Mouse (Mus musculus) forebrain, embryonic 16.5 days (tissue): ENCODE results near the gene Gm20388. TPM values are rescaled to one million over a fixed set of nuclear protein-coding genes. Genes with fewer than 3 reads are reported as not detected.
A peak's percentile ranks its signal among the peaks of the same experiment; 100 is the strongest.

Experiments
- ATAC-seq: fragments of 200-750 bp; cut with Nextera tagmentation; 2 replicates; pipeline ENCODE4 v1.8.0; 2017; ENCODE audit warnings: mild to moderate bottlenecking, moderate library complexity
- H3K27ac ChIP-seq: fragments of 300-500 bp; sonication (generic); 2 replicates; pipeline ENCODE4 v1.5.1; 2014; ENCODE audit warnings: low read length, control low read depth
- H3K27me3 ChIP-seq: fragments of 300-500 bp; sonication (generic); replicated peaks from 2 replicates; pipeline ENCODE4 v1.6.1; 2014; ENCODE audit warnings: low read length; ENCODE audit not compliant: control insufficient read depth, insufficient read depth
- H3K36me3 ChIP-seq: fragments of 300-500 bp; sonication (generic); 2 replicates; pipeline ENCODE4 v1.6.1; 2014; ENCODE audit not compliant: control insufficient read depth, insufficient read depth
- H3K4me1 ChIP-seq: fragments of 300-500 bp; sonication (generic); replicated peaks from 2 replicates; pipeline ENCODE4 v1.6.1; 2014; ENCODE audit warnings: low read length; ENCODE audit not compliant: control insufficient read depth, insufficient read depth
- H3K4me2 ChIP-seq: fragments of 300-500 bp; sonication (generic); 2 replicates; pipeline ENCODE4 v1.6.1; 2014; ENCODE audit warnings: mild to moderate bottlenecking, low read length, control low read depth
- H3K4me3 ChIP-seq: fragments of 300-500 bp; sonication (generic); replicated peaks from 2 replicates; pipeline ENCODE4 v1.5.1; 2014; ENCODE audit warnings: mild to moderate bottlenecking, low read length, control low read depth
- H3K9ac ChIP-seq: fragments of 300-500 bp; sonication (generic); replicated peaks from 2 replicates; pipeline ENCODE4 v1.6.1; 2014; ENCODE audit warnings: low read depth, low read length, control low read depth
- H3K9me3 ChIP-seq: fragments of 300-500 bp; sonication (generic); 2 replicates; pipeline ENCODE4 v1.6.1; 2016; ENCODE audit warnings: low read length; ENCODE audit not compliant: control insufficient read depth
- WGBS: fragments of 180-500 bp; shearing (Covaris S2); extraction: QIAGEN DNeasy Blood & Tissue Kit; methylation state at CpG from one replicate; pipeline ENCODE4 v1.1.7; 2014; 5-methylcytosine and 5-hydroxymethylcytosine counted together
- polyA plus RNA-seq: library from polyadenylated mRNA; unstranded; fragments of >200 nt; fragmentation: Nextera tagmentation; extraction: Ambion mirVana; gene quantifications from 2 replicates; pipeline ENCODE4 v1.2.1, GENCODE M21; 2015

Gm20388 gene
- polyA plus RNA-seq, 1 experiment from 2014 or later, result 4.7 TPM

DNA sequence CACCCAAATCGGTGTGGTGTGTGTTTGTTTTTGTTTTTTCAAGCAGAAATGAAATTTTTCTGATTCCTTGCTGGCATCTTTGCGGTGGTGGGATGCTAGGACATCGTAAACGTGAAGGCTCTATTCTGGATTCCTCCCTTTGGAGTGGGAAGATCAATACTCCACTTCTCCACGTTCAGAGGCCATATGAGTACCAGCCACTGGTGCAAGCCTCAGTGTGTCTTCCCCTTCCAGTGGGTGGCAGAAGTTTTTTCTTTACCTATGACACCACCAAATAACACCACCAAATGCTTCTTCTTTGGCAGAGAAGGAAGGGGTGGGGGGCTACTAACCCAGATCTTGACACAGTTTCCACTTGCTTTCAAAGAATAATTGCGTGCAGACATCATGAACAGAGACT is 1215.5 kb downstream of the Gm20388 start:
- Histone ChIP-seq H3K9me3 (0 out of 2 replicates have a peak, but pooled peaks cover 2% of the 10 kb centered on the region), H3K4me2 (no peak overlapping the region), H3K4me3 (no peak overlapping the region), H3K27me3 (peaks cover 87% of the 10 kb centered on the region), H3K36me3 (no peaks in the 10 kb centered on the region), H3K4me1 (peaks cover 21% of the 10 kb centered on the region), H3K9ac (no peak overlapping the region), H3K27ac (no peak overlapping the region)
- ATAC-seq, result no peak
- 4% methylated on average over 6 of the region's 6 CpGs for WGBS

DNA sequence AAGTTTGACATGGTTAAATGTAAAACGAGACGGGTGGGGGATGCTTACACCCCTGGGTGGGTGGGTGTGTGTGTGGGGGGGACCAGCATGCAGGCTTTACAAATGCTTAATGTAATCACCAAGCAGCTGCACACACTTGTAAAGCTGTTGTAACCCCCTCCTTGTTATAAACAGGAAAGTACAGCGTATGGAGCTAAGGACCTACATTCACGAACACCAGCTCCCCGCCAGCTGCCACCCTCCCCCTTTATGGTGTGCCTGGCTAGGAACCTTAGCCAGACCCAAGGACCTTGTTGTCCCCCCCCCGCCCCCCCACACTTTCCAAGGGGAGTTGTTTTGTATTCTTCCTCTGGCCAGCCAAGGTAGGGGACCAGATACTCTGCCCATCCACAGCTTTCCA is 1216.1 kb downstream of the Gm20388 start:
- WGBS, result 2% methylated on average over 5 of the region's 6 CpGs
- no peak for ATAC-seq
- no peak overlapping the region for H3K9ac ChIP-seq

DNA sequence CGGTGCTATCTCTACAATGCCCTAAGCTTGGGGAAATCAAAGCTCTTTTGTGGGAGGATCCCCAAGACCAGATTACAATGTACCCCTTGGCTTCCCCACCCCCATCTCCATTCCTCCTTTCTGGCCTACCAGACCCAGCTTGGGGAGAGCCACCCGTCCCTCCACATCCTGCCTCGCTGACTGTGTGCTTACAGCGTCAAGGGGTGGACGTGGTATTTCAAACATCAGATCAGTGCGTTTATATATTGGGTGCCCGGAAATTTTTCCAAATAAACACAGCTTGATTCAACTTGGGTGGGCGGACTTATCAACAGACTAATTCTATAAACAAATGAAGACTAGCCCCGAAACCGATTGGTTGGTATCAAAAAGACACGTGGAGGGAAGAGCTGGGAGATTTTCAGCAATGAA is 1216.7 kb downstream of the Gm20388 start:
- under 1% methylated on average over 11 of the region's 11 CpGs for WGBS
- Histone ChIP-seq H3K9ac (no peak overlapping the region), H3K9me3 (0 out of 2 replicates have a peak, but pooled peaks cover 2% of the 10 kb centered on the region), H3K27ac (no peak overlapping the region), H3K27me3 (peaks cover 87% of the 10 kb centered on the region), H3K4me2 (no peak overlapping the region), H3K4me3 (no peak overlapping the region), H3K4me1 (peaks cover 21% of the 10 kb centered on the region), H3K36me3 (no peaks in the 10 kb centered on the region)
- ATAC-seq, result no peak

More for the DNA sequence above, 1216.1 kb downstream of the Gm20388 start:
- no peaks in the 10 kb centered on the region for H3K36me3 ChIP-seq
- H3K4me3 ChIP-seq, result no peak overlapping the region
- H3K9me3 ChIP-seq, result 0 out of 2 replicates have a peak, but pooled peaks cover 2% of the 10 kb centered on the region
- H3K4me2 ChIP-seq, result no peak overlapping the region
- H3K4me1 ChIP-seq, result peaks cover 21% of the 10 kb centered on the region
- peaks cover 87% of the 10 kb centered on the region for H3K27me3 ChIP-seq
- H3K27ac ChIP-seq, result no peak overlapping the region

DNA sequence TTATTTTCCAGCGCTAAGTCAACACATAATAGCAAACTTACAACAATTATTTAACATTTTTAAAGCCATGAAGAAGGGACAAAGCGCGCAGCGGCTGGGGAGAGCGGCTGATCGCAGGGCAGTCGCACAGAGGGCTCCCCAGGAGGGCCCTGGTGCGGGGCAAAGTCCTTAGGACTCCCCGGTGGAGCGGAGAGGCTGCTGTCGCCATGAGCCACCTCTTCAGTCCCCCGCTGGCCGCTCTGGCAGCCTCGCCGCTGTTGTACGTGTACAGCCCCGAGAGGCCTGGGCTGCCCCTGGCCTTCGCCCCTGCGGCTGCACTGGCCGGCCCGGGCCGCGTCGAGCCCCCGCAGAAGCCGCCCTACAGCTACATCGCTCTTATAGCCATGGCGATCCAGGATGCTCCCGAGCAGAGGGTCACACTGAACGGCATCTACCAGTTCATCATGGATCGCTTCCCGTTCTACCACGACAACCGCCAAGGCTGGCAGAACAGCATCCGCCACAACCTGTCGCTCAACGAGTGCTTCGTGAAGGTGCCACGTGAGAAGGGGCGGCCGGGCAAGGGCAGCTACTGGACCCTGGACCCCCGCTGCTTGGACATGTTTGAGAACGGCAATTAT is 1217.2 kb downstream of the Gm20388 start, which contains the start of gene Foxl1:
Gene Foxl1, plus strand, starts transcription at position 185 of the 620 bp plus-strand sequence.
- H3K9me3 ChIP-seq, result 0 out of 2 replicates have a peak, but pooled peaks cover 2% of the 10 kb centered on the region
- 1% methylated on average over 43 of the region's 43 CpGs for WGBS
- no peak within 1 kb of the TSS for H3K9ac ChIP-seq
- H3K36me3 ChIP-seq, result no peaks in the 10 kb centered on the region
- H3K27me3 ChIP-seq, result peaks cover 82% of the 10 kb centered on the region
- H3K4me2 ChIP-seq, result peak within 1 kb of the TSS; percentile 26; the same call in 1 of the 2 replicates
- peaks cover 21% of the 10 kb centered on the region for H3K4me1 ChIP-seq
- 0 out of 2 replicates have a peak within 1 kb of the TSS, but pooled peaks have one; percentile 4 for H3K4me3 ChIP-seq
- no peak within 1 kb of the TSS for H3K27ac ChIP-seq
- ATAC-seq, result no peak

DNA sequence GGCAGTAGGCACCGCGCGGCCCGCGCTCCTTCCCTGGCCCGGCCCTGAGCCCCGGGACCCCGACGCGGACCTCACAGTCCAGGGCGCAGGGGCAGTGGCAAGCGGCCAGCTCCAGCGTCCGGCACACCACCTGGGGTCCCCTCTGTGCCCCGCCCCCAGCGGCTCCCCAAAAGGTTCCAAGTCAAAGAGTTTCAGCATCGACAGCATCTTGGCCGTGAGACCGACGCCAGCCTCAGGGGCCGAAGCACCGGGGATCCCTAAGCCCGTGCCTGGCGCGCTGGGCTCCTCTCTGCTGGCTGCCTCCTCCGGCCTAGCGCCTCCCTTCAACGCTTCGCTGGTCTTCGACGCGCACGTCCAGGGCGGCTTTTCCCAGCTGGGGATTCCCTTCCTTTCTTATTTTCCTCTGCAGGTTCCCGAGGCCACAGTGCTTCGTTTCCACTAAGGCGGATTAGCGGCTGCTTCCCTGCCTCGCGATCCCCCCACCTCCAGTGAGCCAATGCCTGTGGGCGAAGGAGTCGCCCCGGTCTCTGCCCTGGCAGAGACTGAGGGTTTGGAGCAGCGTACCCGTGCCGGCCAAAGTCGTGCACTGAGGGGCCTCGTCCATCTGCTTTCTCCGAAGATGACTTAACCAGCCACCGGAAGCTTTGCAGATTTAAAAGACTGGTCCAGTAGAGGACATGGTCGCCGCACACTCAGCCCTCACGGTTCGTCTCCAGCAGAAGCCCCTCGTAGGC is 1218.1 kb downstream of the Gm20388 start:
- H3K9ac ChIP-seq, result no peak overlapping the region
- peaks cover 74% of the 10 kb centered on the region for H3K27me3 ChIP-seq
- no peak overlapping the region for H3K27ac ChIP-seq
- H3K9me3 ChIP-seq, result 0 out of 2 replicates have a peak, but pooled peaks cover 2% of the 10 kb centered on the region
- H3K4me2 ChIP-seq, result peak overlapping the region; percentile 26; the same call in 1 of the 2 replicates
- peaks cover 21% of the 10 kb centered on the region for H3K4me1 ChIP-seq
- under 1% methylated on average over 55 of the region's 55 CpGs for WGBS
- H3K36me3 ChIP-seq, result no peaks in the 10 kb centered on the region
- 0 out of 2 replicates have a peak overlapping the region, but pooled peaks have one; percentile 4 for H3K4me3 ChIP-seq
- ATAC-seq, result no peak

DNA sequence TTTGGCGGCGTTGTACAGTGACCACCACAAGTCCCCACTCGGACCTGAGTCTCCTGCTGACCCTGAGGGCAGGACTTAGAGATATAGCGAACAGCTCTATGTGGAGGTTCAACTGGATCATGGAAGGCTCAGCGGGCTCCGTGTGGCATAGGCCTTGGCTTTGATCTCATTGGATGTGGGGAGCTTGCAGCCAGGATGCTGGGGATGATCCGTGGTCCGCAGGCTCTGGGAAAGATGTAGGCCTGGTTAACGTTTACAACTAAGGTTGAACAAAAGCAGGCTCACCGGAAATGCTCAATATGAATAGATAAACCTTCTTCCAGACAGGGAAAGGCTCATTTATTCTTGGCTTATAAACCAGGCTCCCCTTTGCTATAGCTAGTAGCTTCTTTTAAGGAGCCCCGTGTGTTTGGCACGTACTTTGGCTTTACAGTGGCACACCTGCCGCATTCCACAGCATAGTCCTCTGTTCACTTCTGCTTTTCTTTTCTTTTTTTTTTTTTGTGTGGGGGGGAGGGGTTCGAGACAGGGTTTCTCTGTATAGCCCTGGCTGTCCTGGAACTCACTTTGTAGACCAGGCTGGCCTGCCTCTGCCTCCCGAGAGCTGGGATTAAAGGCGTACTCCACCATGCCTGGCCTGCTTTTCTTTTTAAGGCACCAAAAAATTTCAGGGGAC is 1218.8 kb downstream of the Gm20388 start:
- H3K4me2 ChIP-seq, result no peak overlapping the region
- peaks cover 21% of the 10 kb centered on the region for H3K4me1 ChIP-seq
- peaks cover 67% of the 10 kb centered on the region for H3K27me3 ChIP-seq
- H3K9me3 ChIP-seq, result no peaks in the 10 kb centered on the region
- no peak overlapping the region for H3K27ac ChIP-seq
- no peak overlapping the region for H3K4me3 ChIP-seq
- H3K36me3 ChIP-seq, result no peaks in the 10 kb centered on the region
- no peak overlapping the region for H3K9ac ChIP-seq
- ATAC-seq, result no peak
- 12% methylated on average over 16 of the region's 16 CpGs for WGBS

DNA sequence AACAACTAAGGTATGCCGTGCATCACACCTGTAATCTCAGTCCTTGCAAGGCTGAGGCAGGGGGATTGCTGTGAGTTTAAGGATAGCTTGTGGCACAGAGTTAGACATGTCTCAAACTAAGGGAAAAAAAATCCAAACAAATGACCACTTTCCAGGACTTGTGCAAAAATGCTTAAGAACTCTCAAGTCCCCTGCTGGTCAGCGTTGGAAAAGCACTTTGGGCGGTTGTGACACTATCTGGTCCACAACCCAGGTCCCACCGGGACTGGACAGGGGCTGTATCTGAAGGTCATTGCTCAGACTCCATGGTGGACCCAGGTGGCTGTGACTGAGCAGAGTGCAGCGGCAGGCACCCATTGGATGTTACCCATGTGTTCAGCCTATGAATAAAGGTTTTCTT is 1219.9 kb downstream of the Gm20388 start:
- no peak for ATAC-seq

DNA sequence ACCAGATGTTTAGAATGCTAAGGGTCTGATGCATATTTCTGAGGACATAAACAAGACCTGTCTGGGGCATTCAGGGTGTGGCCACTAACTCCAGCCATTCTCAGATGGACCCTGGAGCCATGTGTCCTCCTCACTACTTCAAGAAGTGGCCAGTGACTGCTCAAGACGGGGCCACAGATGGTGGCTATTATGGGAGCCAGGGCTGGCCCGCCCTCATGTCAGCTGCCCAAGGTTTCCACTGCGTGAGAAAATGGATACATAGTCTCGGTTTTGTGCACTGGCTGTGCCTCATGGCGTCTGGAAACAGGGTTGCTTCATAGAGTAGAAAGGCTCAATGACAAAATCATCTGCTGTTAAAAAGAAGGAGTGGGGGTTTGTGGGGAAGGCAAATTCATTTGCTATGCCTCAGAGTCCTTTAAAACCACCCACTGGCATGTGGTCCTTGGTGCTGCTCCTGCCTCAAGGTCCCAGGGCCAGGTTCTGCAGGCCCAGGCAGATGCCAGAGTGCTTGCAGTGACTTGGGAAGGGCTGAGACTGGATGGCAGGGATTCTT is 1222.4 kb downstream of the Gm20388 start:
- ATAC-seq, result no peak
- no peak overlapping the region for H3K27ac ChIP-seq
- no peaks in the 10 kb centered on the region for H3K36me3 ChIP-seq
- peaks cover 39% of the 10 kb centered on the region for H3K27me3 ChIP-seq
- H3K9me3 ChIP-seq, result peaks cover 7% of the 10 kb centered on the region; the same call in 1 of the 2 replicates
- 75% methylated on average over 5 of the region's 5 CpGs for WGBS
- H3K4me1 ChIP-seq, result peaks cover 13% of the 10 kb centered on the region
- H3K4me3 ChIP-seq, result no peak overlapping the region
- H3K4me2 ChIP-seq, result no peak overlapping the region
- H3K9ac ChIP-seq, result no peak overlapping the region

More for the DNA sequence above, 1219.9 kb downstream of the Gm20388 start:
- Histone ChIP-seq H3K4me3 (no peak overlapping the region), H3K27me3 (peaks cover 56% of the 10 kb centered on the region), H3K9ac (no peak overlapping the region), H3K27ac (no peak overlapping the region), H3K36me3 (no peaks in the 10 kb centered on the region), H3K4me1 (peaks cover 18% of the 10 kb centered on the region), H3K4me2 (no peak overlapping the region), H3K9me3 (no peaks in the 10 kb centered on the region)
- 33% methylated on average over 5 of the region's 5 CpGs for WGBS

DNA sequence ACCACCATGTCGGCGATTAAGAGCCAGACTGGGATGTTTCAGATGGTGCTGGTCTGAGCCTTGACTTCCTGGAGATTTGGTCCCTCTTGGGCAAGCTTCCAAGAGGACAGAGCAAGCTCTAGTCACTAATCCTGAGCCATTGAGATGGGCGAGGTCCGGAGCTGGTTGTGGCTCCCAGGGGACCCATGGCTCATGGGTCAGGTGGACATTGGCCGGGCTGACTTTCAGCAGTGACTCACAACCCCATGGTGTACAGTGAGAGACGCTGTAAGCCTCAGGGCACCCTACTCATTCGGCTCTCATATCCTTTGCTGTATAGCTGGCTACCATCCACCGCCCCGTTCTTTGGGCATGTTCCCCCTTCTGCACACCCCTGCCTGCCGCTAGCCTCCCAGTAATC is 1223.5 kb downstream of the Gm20388 start:
- Histone ChIP-seq H3K4me3 (no peak overlapping the region), H3K9me3 (peaks cover 7% of the 10 kb centered on the region; the same call in 1 of the 2 replicates), H3K9ac (no peak overlapping the region), H3K27ac (no peak overlapping the region), H3K4me1 (peaks cover 2% of the 10 kb centered on the region; the same call in 1 of the 2 replicates), H3K27me3 (peaks cover 30% of the 10 kb centered on the region), H3K36me3 (no peaks in the 10 kb centered on the region), H3K4me2 (no peak overlapping the region)
- no peak for ATAC-seq
- 90% methylated on average over 10 of the region's 10 CpGs for WGBS
